Mouse (Mus musculus) erythroblast, embryonic 14.5 days (primary cell): ENCODE measurements around the gene Ap1s1. TPM values are rescaled to one million over a fixed set of nuclear protein-coding genes. Genes with fewer than 3 reads are reported as not detected.

ENCODE experiments used
- H3K27me3 ChIP-seq: 2 replicates; pipeline ENCODE4 v1.6.1; 2012; ENCODE audit warnings: inconsistent platforms; ENCODE audit not compliant: control insufficient read depth
- H3K36me3 ChIP-seq: 2 replicates; pipeline ENCODE4 v1.6.1; 2012; ENCODE audit warnings: mild to moderate bottlenecking, inconsistent platforms; ENCODE audit not compliant: control insufficient read depth
- H3K4me1 ChIP-seq: 2 replicates; pipeline ENCODE4 v1.6.1; 2012; ENCODE audit warnings: inconsistent platforms; ENCODE audit not compliant: control insufficient read depth
- H3K4me3 ChIP-seq: replicated peaks from 2 replicates; pipeline ENCODE3; 2012; ENCODE audit warnings: moderate library complexity, mild to moderate bottlenecking, inconsistent platforms
- H3K9me3 ChIP-seq: 2 replicates; pipeline ENCODE4 v1.6.1; 2012; ENCODE audit warnings: low read length, inconsistent platforms, mixed read lengths; ENCODE audit not compliant: control insufficient read depth
- GATA1 ChIP-seq: IDR thresholded peaks from 2 replicates; pipeline ENCODE4 v1.6.1; 2012; ENCODE audit warnings: low read length, inconsistent platforms, mixed read lengths
- TAL1 ChIP-seq: IDR thresholded peaks from 3 replicates; pipeline ENCODE4 v1.6.1; 2012; ENCODE audit warnings: low read length, inconsistent platforms, mixed read lengths
- polyA plus RNA-seq: library from polyadenylated mRNA; stranded (reverse); fragments of >175 nt; gene quantifications from 2 replicates; pipeline ENCODE4 v1.2.3, GENCODE M21; 2012

The Ap1s1 gene
- polyA plus RNA-seq, 1 experiment: 12.6 TPM

DNA sequence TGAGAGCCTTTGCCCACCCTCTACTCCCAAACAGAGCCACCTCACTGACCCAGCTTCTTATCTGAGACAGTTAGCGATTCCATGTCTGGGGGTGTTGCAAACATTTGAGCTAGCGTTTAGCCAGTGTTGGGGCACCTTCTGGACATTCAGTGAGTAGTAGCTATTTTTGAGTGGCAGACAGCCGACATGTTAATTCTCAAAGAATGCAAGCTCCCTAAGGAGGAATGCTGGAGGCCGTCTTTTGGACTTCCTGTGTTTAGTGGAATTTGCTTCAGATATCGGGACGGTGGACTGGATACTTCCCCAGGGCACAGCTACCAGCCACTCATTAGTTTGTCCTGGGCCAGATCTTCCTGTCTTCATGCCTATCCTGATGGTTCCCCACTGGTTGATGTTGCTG lies 32.7 kb upstream of the Ap1s1 start:
- TF ChIP-seq GATA1 (no peak), TAL1 (no peak)
- Histone ChIP-seq H3K4me3 (no peak overlapping the region), H3K4me1 (peaks cover 29% of the 10 kb centered on the region), H3K27me3 (no peaks in the 10 kb centered on the region), H3K9me3 (no peaks in the 10 kb centered on the region; the same call in 1 of the 2 replicates), H3K36me3 (no peaks in the 10 kb centered on the region)

DNA sequence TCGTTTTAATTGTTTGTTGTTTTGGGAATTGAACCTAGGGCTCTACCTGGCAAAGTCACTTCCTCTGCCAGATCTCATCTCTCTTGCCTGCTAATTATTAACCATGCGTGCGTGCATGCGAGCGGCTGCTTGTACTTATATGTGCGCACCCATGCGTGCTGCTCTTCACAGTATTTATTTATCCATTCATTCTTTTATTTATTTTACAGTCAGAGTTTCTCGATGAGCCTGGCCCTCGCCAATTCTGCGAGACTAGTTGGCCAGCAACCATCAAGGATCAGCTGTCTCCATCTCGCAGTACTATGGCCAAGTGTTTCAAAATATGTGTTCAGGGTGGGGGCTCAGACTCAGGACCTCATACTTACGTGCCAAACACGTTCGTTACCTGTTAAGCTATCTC lies 32.1 kb upstream of the Ap1s1 start:
- Histone ChIP-seq H3K27me3 (no peaks in the 10 kb centered on the region), H3K9me3 (no peaks in the 10 kb centered on the region; the same call in 1 of the 2 replicates), H3K4me1 (peaks cover 28% of the 10 kb centered on the region), H3K4me3 (no peak overlapping the region), H3K36me3 (no peaks in the 10 kb centered on the region)
- no peak for TF ChIP-seq TAL1
- no peak for TF ChIP-seq GATA1

DNA sequence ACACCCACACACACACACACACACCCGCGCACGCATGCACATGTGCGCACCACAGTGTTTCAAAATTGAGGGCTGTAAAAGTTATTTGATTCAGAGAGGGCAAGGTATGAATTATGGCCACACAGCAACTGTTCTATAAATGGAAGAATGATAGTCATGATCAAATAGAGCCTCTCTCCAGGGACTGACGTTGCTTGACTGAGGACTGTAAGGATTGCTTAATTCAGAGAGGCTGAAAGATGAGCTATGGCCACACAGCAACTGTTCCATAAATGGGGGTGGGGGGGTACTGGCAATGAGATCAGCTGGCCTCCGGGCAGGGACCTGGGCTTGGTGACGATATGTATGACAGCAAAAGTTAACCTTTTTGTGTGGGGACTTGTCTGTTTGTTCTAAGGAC lies 31.3 kb upstream of the Ap1s1 start:
- Histone ChIP-seq H3K27me3 (no peaks in the 10 kb centered on the region; the same call in 1 of the 2 replicates), H3K36me3 (no peaks in the 10 kb centered on the region), H3K4me1 (peaks cover 35% of the 10 kb centered on the region), H3K4me3 (no peak overlapping the region), H3K9me3 (no peaks in the 10 kb centered on the region; the same call in 1 of the 2 replicates)
- no peak for TF ChIP-seq GATA1
- TF ChIP-seq TAL1: no peak

DNA sequence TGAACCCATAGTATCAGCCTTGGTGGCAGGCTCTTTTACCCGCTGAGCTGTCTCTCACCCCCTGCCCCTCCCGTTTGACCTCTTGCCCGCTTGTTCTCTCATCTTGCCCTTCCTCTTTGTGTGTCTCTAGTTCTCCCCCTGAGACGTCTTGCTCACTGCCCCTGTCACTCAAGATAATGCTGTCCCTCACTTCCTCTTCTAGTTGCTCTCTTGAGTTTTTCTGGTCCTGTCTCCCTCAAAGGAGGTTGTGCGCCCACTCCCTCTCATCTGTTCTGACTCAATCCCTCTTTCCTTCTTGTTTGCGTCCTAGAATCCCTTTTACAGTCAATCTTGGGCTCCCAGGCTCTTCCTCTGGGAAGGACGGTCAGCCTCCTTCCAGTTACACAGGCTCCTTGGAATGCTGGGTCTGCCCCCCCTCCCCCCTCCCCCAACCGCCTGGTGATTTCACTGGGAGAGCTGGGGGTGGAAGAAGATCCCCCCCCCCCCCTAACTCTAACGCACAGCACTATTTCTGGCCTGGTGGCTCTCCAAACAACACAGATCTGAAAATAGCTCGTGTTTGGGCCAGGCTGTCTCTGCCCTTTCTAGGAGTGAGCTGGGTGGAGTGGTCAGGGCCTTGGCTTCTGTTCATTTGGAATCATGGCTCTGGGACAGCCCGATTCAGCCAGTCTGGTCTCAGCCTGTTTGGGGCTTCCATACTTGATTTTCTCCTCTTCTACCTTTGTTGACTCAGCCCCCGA lies 30.4 kb upstream of the Ap1s1 start:
- Histone ChIP-seq H3K4me1 (peaks cover 37% of the 10 kb centered on the region), H3K4me3 (no peak overlapping the region)

DNA sequence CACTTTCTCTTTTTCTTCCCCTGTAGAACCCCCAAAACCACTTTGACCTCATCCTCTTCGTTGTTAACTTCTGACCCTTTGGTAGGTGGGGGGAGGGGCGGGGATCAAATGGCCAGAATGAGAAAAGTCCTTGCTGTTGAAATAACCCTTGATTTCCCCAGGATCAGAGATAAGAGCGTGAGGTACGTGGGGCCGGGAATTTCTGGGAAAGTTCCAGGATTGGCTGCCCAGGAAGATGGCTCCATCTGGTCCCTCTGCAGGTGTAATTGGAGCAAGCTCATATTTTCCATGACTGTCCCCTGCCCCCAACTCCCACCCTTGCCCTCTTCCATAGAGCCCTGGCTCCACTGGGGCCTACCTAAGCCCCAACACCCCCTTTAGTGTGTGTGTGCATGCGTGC lies 29.8 kb upstream of the Ap1s1 start:
- Histone ChIP-seq H3K9me3 (no peaks in the 10 kb centered on the region), H3K4me3 (no peak overlapping the region), H3K36me3 (no peaks in the 10 kb centered on the region), H3K27me3 (peaks cover 9% of the 10 kb centered on the region), H3K4me1 (peaks cover 37% of the 10 kb centered on the region)
- TF ChIP-seq TAL1 (no peak), GATA1 (no peak)

More for the DNA sequence above, 30.4 kb upstream of the Ap1s1 start:
- Histone ChIP-seq H3K36me3 (no peaks in the 10 kb centered on the region), H3K9me3 (no peaks in the 10 kb centered on the region), H3K27me3 (peaks cover 2% of the 10 kb centered on the region; the same call in 1 of the 2 replicates)
- TF ChIP-seq GATA1 (no peak), TAL1 (no peak)

DNA sequence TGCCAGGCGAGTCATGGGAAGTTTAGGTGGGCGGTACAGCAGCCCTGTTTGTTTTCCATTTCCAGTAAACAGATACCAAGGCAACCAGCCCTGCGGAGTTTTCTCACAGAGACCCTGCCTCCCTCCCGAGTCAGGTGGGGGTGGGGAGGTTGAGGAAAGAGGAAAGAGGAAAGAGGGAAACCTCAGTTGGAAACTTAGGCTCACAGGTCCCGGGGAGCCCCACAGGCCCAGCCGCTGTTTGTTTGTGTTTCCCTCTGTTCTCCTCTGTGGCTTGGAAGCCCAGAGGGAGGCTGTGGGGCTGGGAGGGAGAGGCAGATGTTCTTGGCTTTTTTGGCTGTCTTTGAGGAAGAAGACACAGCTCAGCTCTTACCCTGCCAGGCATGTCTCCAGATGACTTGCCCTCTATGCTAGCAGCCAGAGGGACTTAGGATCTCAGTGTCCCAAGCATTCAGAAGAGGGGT lies 28.3 kb upstream of the Ap1s1 start:
- Histone ChIP-seq H3K27me3 (peaks cover 20% of the 10 kb centered on the region), H3K4me3 (no peak overlapping the region), H3K9me3 (no peaks in the 10 kb centered on the region), H3K36me3 (no peaks in the 10 kb centered on the region), H3K4me1 (peaks cover 35% of the 10 kb centered on the region)
- no peak for TF ChIP-seq TAL1
- no peak for TF ChIP-seq GATA1

DNA sequence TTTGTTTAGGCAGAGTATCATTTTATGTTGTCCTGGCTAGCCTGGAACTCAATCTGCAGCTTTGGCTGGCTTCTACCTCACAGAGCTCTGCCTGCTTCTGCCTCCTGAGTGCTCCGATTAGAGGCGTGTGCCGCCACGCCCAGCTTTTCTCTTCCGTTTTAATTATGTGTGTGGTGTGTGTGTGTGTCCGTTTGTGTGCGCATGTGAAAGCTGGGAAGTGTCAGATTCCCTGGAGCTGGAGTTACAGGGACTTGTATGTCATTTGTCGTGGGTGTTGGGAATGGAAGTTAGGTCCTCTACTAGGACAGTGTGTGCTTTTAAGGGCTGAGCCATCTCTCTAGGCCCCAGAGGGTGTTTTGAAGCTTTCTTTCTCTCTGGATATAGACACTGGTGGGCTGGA lies 27.2 kb upstream of the Ap1s1 start:
- H3K4me3 ChIP-seq: no peak overlapping the region
- H3K36me3 ChIP-seq: no peaks in the 10 kb centered on the region
- peaks cover 20% of the 10 kb centered on the region for H3K27me3 ChIP-seq
- H3K4me1 ChIP-seq: peaks cover 33% of the 10 kb centered on the region
- TF ChIP-seq TAL1: no peak
- no peak for TF ChIP-seq GATA1
- H3K9me3 ChIP-seq: no peaks in the 10 kb centered on the region

DNA sequence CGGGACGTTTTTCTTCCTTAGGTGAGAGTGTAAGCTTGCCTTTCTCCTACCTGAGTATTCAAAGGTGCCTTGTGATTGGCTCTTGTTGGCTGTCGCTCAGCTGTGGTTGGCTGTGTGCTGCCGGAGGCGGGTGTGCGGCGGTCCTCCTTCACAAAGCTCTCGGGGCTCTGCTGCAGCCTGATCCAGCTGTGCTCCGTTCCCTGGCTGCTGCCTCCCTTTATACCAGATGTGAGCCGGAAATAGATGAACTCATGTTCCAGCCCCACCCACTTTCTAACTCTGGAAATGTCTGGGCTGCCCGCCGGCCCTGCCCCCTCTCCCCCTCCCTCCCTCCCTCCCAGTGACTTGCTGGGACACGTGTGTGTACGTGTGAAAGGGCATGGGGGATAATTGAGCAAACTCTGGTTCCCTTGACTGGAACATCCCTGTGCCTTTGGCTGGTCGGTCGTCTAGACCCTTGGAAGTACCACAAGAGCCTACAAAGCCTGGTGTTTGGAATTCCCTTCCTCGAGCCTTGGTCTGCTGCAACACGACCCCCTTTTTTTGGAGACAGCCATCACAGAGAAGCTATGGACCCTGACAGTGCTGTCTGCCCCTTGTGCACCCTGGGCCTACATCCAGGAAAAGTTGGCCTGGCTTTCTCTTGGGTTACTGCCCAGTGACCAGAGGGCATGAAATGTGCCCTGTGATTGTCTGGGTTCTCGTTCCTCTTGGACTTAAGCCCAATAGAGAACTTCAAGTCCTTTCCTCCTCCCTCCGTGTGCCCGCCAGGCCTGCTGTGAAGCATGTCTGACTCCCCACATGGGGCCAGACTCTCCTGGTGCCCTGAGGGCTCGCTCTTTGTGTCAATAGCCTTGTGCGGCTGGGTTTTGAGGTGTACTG lies 26.4 kb upstream of the Ap1s1 start, which contains the start of gene Serpine1:
TSS of gene Serpine1 (minus strand) at position 190 of the 882 bp plus-strand sequence.
- peaks cover 20% of the 10 kb centered on the region for H3K27me3 ChIP-seq
- peaks cover 33% of the 10 kb centered on the region for H3K4me1 ChIP-seq
- TF ChIP-seq GATA1 (no peak), TAL1 (no peak)
- no peak within 1 kb of the TSS for H3K4me3 ChIP-seq
- H3K9me3 ChIP-seq: no peaks in the 10 kb centered on the region
- H3K36me3 ChIP-seq: no peaks in the 10 kb centered on the region
